Mouse (Mus musculus) lung, postnatal 0 days (tissue): ENCODE results near the gene Mypop.

Experiments
- CTCF ChIP-seq: IDR thresholded peaks from 2 replicates; pipeline ENCODE4 v1.5.1; 2016; ENCODE audit warnings: antibody characterized with exemption, mild to moderate bottlenecking
- EP300 ChIP-seq: IDR thresholded peaks from 2 replicates; pipeline ENCODE4 v1.6.1; 2016; ENCODE audit warnings: antibody characterized with exemption, mild to moderate bottlenecking, control low read depth

DNA sequence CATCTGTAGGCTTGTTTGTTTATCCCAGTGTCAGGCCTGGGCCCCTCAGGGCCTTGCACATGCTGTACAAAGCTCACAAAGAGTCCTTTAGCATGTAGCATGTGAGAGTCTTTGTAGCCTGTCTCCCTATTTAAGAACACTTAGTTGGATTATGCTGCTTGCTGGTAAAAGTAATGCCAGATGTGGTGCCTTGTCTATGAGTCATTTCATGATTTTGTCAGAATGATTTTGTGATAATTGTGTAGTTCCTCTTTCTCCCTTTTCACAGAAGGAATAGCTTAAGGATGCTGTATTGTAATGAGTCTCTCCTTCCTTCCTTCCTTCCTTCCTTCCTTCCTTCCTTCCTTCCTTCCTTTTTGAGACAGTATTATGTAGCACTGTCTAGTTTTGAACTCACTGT lies 37.0 kb downstream of the Mypop start:
- no peak for TF ChIP-seq CTCF
- TF ChIP-seq EP300, result no peak
